Mouse (Mus musculus) ovary, postnatal 36 days (tissue): ENCODE results near the gene Atxn7l1.

Source experiments
- DNase-seq: peaks from one replicate; pipeline ENCODE4 v3.0.0; 2022; ENCODE audit warnings: low spot score, mixed read lengths

The Atxn7l1 gene

DNA sequence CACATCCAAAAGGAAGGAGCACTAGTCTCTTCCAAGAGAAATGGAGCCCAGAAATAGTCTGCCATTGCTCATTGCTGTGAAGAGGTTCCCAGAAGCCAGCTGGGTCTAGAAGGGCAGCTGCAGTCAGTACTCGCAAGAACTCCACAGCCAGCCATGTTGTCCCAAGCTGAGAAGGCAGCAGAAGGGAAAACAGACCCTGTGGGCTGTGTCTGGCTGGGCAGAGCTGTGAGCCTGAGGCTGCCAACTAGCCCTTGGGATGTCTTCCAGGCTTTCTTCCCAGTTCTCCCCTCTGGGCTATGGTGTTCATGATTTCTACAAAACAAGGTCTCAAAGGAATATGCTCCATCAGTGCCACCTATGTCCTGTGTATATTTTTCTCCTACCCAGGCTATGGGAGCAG lies 128.5 kb downstream of the Atxn7l1 start:
- DNase-seq = no peak

DNA sequence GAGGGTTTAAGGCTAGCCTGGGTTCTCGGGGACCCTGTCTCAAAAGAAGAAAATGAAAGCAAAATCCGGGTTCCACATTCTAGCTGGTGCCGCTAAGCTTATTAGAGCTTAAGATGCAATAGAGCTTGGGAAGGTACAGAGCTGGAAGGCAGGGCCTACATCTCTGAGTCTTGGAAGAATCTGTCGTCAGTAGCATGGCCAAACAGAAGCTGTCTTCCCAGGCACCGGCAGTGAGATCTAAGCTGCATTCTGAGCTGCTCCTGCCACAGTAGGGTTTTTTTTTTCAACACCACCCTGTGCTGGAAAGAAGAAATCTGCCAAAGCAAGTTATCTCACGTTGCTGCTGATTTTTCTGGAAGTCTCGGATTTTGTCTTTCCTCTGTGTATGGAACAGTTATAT lies 129.9 kb downstream of the Atxn7l1 start:
- no peak for DNase-seq

DNA sequence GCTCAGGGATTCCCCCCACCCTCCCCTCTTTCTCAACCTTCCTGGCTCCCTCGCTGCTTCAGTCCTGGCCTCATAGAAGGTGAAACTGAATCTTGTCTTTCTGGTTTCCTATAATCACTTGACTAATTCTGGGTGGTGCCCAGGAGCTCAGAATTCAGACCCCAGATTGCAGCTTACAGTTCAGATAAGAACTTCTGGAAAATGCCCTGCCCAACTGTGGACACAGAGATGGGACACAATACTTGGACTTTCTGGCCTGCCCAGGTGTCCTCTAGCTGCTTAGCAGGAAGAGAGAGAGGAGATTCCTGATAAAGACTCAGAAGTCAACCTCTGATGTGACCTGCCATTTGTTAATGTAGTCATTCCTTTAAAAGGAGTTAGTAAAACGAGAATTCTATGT lies 131.7 kb downstream of the Atxn7l1 start:
- no peak for DNase-seq

DNA sequence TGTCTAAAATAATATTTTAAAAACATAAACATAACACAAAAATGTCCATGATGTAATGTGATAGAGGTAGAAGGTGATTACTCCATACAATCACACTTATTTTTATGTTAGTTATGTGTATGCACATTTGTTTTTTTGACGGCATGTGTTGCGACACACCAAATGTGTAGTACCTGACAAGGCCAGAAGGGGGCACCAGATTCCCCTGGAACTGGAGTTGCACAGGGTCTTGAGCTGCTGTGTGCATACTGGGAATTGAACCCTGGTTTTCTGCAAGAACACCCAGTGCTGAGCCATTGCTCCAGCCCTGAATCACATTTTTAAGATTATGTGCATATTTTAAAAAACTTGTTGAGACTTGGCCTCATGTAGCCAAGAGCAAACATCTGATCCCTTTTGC lies 133.3 kb downstream of the Atxn7l1 start:
- DNase-seq = peak; percentile 49

DNA sequence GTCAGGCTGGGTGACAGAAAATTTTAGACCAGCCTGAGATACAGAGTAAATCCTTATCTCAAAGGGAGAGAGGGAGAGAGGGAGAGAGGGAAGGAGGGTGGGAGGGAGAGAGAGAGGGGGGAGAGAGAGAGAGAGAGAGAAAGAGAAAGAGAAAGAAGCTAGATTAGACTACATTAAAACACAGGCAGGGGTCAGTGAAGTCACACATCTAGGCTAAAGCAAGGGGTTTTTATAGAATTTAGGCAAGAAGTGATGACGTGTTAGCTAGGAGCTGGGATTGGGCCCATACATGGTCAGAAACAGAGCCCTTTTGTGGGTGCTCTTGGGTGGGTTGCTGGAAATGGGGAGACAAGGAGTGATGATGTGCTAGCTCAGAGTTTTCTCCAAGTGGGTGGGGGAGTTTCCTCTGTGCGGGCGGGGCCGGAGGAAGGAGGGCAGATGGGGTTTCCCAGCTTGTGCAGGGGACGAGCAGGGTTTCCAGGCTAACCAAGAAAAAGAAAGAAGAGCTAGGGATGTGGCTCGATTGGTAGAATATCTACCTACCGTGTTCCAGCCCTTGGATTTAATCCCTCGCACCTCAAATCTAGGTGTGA lies 136.9 kb downstream of the Atxn7l1 start:
- DNase-seq = no peak

DNA sequence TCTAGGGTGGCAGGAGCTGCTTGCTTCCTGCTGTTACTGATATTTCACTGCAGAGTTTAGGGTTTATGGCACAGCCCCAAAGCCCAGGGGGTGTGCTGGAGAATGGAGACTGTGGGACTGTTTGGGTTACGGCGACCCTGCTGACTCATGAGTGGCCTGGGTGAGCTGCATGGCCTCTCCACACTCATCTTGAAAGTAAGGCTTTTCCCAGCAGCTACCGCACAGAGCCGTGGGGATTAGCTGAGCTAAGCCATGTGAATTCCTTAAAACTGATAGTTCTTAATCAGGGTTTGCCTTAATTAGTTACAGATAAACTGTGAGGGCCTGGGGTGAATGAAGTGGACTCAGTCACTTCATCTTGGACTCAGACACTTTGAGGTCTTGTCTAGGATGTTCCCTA lies 137.9 kb downstream of the Atxn7l1 start:
- peak; percentile 34 for DNase-seq

DNA sequence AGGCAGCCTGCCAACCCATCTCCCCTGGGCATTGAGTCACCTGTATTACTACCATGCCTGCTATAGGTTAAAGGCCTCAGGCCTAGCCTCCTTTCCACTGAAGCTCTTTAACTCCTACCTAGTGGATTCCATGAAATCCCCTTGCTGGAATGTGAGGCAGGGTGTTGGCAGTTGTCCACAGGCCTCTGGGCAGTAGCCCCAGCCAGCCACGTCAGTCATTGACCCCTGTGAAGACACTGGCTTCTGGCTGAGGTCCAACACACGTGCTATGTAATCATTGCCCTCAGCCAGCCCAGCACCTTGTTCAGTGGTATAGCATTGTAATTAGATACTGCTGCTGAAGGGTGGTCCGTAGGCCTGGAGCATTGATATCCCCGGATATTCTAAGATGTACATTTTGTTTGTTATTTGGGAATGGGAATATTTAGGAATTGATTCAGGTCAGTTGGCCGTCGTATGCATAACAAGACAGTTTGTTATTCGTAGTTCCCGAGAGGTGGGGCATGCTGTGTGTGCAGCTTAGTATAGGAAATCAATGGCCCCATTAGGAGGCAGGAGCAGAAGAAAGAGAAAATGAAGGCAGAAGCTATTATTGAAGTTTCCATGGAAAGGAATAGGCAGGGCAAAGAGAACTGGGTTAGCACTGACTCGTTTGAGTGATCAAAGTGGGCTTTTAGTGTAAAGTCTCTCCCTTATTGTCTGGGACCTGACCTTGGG lies 138.6 kb downstream of the Atxn7l1 start:
- DNase-seq = peak; percentile 21

DNA sequence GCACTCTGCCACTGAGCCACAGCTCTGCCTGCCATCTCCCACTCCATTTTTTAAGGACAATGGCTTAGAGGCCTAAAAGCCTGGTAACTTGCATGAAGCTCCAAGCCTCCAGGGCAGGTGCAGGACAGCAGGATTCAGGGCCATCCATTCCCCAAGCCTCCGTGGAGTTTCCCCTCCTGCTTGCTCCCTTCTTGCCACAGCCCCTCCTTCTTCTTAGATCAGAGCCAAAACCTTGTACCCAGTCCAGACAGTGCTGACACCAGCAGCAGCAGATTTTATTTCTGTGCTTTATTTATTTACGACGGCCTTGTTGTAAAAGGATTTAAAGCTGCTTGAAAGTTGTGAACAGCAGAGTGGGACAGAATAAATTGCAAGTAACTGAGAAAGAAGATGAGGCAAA lies 140.2 kb downstream of the Atxn7l1 start:
- DNase-seq = peak; percentile 25

DNA sequence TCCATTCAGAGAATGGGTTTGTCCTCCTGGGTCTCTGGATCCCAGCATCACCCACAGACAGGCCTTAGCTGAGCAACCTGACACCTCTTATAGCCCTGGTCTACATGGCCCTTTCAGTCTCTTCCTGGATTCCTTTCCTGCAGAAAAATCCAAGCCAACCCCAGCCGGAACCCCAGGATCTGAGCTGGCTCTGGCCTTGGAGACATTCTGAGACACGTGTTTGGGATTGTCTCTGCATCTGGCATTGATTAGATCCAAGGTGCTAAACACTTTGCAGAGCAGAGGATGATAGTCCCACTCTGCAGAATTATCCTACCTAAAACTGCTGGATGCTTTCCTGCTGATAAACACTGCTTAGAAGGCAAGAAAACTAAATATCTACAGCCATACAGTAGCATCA lies 141.3 kb downstream of the Atxn7l1 start:
- no peak for DNase-seq

DNA sequence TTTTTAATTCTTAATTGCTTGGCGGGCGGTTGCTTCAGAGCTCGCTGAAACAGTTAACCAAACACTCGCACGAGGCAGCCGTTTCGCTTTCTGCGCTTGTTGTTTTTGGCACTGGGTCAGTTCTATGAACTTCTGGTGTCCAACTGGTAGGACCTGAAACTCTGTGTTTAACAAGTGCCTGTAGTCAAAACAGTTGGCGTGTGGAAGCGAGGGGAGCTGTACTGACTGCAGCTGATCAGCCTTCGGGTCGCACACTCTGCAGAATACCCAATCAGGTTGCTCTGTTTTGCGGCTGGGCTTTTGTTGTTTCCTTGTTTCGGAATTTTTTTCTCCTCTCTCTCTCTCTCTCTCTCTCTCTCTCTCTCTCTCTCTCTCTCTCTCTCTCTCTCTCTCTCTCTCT lies 154.6 kb downstream of the Atxn7l1 start:
- DNase-seq = peak; percentile 60

DNA sequence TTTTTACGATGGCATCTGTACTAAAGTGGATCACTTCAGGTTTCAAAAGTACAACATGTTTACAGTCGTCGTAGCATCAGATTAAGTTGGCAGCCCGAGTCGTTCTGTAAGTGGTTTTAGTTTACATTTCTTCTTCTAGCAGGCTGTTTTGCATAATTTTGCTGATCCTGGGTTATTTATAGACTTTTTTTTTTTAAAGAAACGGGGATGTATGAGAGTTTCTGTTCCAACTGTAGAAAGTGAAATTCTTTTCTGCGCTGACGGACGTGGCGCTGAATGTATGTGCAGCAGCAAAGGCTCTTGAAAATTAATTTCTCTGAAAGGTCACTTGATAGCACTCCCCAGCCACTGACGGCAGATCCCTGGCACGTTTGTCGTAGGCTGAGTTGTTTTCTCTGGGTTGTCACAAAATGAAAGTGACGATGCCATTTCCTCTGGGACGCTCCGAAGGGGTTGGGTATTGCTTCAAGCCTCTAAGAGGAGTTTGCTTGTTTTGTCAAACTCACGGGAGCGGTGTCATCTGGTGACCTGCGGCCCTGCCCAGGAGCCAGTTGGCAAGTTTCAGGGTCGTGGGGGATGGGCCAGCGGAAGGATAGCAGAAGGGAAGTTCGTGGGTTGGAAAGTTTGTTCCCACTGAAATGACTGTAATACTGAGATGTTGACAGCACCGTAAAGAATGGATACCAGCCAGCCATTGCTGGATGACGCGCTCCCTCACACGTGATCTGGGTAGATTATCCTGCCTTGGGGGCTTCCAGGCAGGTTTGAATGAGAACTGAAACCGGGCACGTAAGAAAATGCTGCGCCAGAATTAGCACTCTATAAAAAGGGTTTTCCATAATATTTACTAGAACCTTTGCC lies 155.3 kb downstream of the Atxn7l1 start:
- DNase-seq = peak; percentile 55

DNA sequence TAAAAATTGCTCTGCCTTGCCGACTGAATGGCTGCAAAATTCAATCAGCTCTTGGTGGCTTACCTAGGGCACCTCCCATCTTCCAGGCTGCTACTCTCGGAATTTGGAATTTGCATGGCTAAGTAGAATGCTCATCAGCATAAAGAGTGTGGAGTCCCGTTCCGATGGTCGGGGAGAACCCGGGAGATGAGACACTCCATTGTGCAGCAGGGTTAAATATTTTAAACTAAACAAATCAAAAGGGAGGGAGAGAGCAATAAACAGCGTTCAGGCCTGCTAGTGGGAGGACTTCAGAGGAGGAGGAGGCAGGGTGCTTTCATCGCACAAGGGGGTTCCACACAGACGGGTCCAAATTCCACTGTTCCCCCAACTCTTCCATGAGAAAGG lies 155.9 kb downstream of the Atxn7l1 start:
- no peak for DNase-seq

DNA sequence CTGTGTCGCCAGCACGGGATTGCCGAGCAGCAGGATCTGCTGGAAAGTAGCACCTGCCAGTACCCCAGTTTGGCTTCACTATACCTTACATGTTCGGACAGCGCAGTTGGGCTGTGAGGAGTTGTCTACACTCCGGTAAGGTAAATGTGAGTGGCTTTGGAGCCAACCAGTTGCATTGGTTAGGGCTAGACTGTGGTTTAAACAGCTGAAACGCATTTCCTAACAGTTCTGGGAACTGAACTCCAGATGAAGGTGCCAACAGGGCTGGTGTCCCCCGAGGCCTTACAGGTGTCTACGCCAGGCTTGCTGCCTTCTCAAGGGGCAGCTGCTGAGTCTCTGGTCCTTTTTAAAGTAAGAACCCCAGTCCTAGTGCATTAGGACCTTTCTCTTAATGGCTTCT lies 157.6 kb downstream of the Atxn7l1 start:
- DNase-seq = no peak

DNA sequence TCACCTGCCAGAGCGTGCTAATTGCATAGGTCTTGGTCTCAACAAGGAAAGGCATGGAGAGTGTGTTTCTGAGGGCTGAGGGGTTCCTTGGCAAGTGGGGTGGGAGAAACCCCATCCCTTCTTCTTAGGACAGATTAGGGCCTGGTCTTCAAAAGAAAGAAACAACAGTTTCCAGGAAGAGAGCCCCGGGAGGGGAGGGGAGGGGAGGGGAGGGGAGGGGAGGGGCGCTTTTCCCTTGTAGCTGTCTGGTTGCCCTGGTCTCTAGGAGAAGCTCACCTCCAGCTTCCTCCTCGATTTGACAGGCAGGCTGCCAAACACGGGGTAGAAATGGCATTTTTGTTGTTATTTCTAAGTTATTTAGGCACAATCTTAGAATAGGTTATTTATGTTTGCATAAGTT lies 159.0 kb downstream of the Atxn7l1 start:
- no peak for DNase-seq

DNA sequence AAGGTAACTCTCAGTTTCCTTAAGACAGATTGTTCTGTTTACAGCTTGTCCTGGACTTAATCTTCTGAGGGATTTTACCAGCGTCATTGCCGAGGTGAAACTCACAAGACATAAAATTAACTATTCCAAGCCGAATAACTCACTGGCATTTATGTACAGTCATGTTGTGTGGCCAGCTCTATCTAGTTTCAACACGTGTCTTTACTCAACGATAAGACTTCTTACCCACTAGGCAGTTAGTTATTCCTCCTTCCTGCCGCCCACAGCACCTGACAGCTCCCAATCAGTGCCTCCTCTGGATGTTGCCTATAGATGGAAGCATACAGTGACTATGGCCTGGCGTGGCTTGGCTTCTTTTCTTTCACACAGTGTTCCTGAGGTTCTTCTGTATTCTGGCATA lies 161.2 kb downstream of the Atxn7l1 start:
- no peak for DNase-seq

DNA sequence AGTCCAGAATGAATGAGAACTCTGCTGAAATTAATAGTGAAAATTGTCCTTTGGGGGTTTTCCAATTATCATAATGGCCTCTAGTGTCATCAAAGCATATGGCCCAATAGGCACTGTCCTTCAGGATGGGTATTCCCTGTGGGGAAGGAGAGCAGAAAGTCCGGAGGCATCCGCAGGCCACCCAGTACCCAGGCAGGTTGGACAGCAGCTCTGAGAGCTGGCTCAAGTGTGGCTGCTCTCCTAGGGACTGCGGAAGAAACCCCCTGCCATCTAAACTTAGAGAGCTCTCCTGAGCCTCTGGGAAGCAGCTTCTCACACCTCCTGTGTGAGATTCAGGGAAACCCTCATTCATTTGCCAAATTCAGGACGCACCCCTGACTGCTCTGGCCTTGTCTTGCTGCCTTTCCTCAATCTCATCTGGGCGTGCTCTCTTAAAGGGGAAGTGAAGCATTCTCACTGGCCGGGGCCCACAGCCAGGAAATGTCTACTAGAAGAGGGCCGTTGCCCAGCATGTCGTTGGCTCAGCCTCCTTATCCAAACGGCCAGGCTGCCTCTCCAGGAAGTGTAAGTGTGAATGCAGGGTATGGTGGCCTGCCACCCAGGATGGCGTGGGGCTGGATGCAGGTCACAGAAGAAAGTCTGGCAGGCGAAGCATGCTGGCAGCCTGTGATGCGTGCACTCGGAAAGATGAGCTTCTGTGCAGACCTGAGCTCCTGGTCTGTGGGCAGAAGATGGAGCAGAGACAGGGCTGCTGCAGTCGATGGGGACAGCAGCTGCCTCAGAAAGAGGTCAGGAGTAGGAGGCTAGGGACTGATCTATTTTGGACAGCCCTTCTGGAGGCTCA lies 166.6 kb downstream of the Atxn7l1 start:
- DNase-seq = peak; percentile 66

DNA sequence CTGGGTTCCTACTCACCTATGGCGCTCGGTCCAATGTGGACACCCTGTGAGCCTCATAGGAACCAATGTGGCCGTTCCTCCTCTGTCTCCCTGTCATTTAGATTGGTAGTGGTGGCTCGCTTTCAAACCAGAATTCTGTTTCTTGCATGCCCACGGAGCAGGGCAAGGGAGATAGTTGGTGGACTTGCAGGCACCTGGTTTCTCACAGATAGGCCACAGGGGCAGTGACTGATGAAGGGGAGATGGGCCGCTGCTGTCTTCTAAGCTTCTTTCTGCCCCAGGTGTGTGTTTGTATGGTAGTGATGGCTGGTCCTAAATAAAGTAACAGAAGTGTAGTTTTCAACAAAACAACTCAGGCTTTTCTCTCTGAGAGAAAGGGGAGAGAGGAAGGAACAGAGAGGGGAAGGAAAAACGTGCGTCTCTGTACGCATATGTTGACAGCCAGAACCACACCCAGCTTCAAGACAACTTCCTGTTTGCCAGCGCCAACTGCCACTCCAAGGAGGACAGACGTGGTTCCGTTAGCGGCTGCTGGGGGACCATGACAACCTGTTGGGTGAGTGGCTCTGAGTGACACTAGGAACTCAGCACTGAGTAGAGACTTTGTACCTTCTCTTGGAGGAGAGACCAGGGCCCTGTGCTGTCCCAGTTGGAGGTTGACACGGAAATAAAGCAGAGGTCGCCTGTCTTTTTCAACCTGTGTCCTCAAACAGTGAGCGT lies 167.6 kb downstream of the Atxn7l1 start:
- no peak for DNase-seq

DNA sequence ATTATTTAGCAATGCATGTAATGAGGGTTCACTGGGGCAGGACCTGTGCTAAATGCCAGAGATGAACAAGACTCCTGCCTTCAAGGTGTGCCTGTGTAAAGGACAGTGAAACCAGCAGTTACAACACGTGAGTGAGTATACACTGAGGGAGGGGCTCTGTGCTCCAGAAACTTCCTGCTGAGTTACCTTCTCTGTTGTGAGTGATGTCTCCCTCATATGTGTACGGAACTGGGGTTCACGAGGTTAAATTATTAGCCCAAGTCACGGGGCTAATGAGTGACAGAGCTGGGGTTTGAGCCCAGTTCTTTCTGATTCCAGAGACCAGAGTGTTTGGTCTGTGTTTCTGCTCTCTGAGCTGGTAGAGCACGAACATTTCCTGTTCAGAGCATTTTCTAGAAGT lies 168.3 kb downstream of the Atxn7l1 start:
- DNase-seq = no peak

DNA sequence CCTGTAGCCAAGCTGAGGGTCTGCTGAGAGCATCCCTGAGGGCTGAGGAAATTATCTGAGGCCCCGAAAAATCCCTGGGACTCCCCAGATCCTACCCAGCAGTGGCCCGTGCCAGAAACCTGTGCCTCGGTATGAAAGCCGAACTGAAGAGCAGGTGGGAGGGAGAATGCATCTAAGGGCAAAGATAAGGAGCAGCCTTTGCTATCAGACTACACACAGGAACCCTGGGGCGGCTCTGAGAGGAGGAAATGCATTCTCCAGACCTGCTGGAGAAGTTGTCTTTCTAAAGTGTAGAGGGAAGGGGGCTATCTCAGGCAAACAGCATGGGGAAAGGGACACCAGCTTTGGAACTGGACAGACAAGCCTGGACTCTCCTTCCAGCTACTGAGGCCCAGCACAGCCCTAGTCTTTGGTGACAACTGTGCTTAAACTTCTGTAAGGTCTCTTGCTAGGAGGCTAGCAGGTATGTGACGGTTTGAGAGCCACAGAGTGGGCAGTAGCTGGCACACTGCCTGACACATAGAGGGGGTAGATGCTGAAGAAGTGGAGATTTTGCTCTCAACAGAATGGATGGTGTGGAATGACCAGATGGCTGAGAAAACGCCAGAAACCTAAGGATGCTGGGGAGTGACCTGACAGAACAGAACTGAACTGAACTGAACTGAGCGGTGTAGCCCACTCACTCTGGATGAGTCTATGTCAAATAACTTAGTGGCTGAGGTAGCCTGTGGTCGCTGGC lies 170.5 kb downstream of the Atxn7l1 start:
- no peak for DNase-seq

DNA sequence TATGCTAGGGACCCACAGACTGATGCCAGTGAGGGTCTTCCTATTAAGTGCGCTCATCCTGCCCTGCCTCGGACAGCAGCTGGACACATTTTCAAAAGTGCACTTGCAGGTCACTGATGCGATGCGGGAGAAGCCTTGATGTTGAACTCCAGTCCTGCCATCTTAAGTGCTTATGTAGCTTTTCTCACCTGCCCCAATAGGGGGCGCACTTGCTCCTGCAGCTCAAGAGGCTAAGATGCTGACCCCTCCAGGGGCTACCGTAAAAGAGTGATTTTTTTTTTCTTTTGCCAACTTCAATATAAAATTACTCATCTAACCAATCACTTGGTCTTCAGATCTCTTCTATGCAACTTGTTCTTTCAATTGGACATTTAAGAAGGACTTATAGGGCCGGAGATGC lies 175.1 kb downstream of the Atxn7l1 start:
- no peak for DNase-seq

DNA sequence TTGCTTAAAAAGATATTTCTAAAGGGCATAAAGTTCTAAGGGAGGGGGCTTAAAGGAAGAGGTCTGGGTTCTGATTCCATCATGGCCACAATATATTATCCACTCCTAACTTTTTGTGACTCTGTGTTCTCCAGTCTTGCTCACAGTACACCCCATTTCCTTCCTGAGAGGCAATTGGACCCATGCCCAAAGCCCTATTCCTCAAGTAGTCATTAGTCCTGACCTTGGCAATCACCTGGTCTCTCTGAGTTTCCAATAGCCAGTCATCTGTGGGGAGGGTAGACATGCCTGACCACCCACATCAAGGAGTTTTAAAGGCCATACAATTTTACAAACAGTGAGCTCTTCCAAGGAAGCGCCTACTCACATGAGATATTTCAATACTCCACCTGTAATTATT lies 176.3 kb downstream of the Atxn7l1 start:
- no peak for DNase-seq
